Mouse (Mus musculus): ENCODE data around the gene Mcoln3. TPM values are rescaled to one million over a fixed set of nuclear protein-coding genes. Genes with fewer than 3 reads are reported as not detected.

The Mcoln3 gene
- polyA plus RNA-seq, 1 experiment from 2014 or later, result 0.69 TPM

- Histone ChIP-seq H3K9ac (ENCODE audit: low read length) (no peak overlapping the region), H3K4me2 (ENCODE audit: low read depth, low read length) (no peak overlapping the region), H3K4me1 (replicated peaks; ENCODE audit: control insufficient read depth, insufficient read depth, low read length) (peaks cover 3% of the 10 kb centered on the region; the same call in 1 of the 2 replicates), H3K9me3 (ENCODE audit: control insufficient read depth, low read length) (no peaks in the 10 kb centered on the region), H3K27me3 (ENCODE audit: control insufficient read depth, insufficient read depth, low read depth, low read length) (peaks cover 16% of the 10 kb centered on the region), H3K4me3 (ENCODE audit: low read length) (no peak overlapping the region), H3K36me3 (ENCODE audit: control insufficient read depth, insufficient read depth, low read length) (no peaks in the 10 kb centered on the region), H3K27ac (ENCODE audit: low read length) (no peak overlapping the region)
- no peak for ATAC-seq (ENCODE audit: low read depth)
- 51% methylated on average over 3 of the region's 3 CpGs for WGBS
These were observed 4.8 kb downstream of the Mcoln3 start for GRCm38 (mm10) chr3:146122125-146122420.

- H3K4me2 ChIP-seq (ENCODE audit: low read depth, low read length), result no peak overlapping the region
- no peaks in the 10 kb centered on the region for H3K9me3 ChIP-seq (ENCODE audit: control insufficient read depth, low read length)
- no peak for ATAC-seq (ENCODE audit: low read depth)
- H3K4me1 ChIP-seq (replicated peaks; ENCODE audit: control insufficient read depth, insufficient read depth, low read length), result peaks cover 3% of the 10 kb centered on the region; the same call in 1 of the 2 replicates
- H3K27ac ChIP-seq (ENCODE audit: low read length), result no peak overlapping the region
- H3K4me3 ChIP-seq (ENCODE audit: low read length), result no peak overlapping the region
- H3K36me3 ChIP-seq (ENCODE audit: control insufficient read depth, insufficient read depth, low read length), result no peaks in the 10 kb centered on the region
- H3K27me3 ChIP-seq (ENCODE audit: control insufficient read depth, insufficient read depth, low read depth, low read length), result peaks cover 8% of the 10 kb centered on the region
- 68% methylated on average over 8 of the region's 8 CpGs for WGBS
- H3K9ac ChIP-seq (ENCODE audit: low read length), result no peak overlapping the region
These were observed 5.7 kb downstream of the Mcoln3 start for GRCm38 (mm10) chr3:146122807-146123463.

GRCm38 (mm10) chr3:146123464-146123825 is 6.2 kb downstream of the Mcoln3 start:
- 51% methylated on average over 9 of the region's 9 CpGs for WGBS
- H3K4me2 ChIP-seq (ENCODE audit: low read depth, low read length), result no peak overlapping the region
- H3K27ac ChIP-seq (ENCODE audit: low read length), result no peak overlapping the region
- no peak overlapping the region for H3K9ac ChIP-seq (ENCODE audit: low read length)
- H3K4me3 ChIP-seq (ENCODE audit: low read length), result no peak overlapping the region
- H3K36me3 ChIP-seq (ENCODE audit: control insufficient read depth, insufficient read depth, low read length), result no peaks in the 10 kb centered on the region
- H3K27me3 ChIP-seq (ENCODE audit: control insufficient read depth, insufficient read depth, low read depth, low read length), result peaks cover 3% of the 10 kb centered on the region; the same call in 1 of the 2 replicates
- H3K9me3 ChIP-seq (ENCODE audit: control insufficient read depth, low read length), result no peaks in the 10 kb centered on the region
- 0 out of 2 replicates have a peak, but pooled peaks have one; percentile 60 for ATAC-seq (ENCODE audit: low read depth)
- peaks cover 3% of the 10 kb centered on the region; the same call in 1 of the 2 replicates for H3K4me1 ChIP-seq (replicated peaks; ENCODE audit: control insufficient read depth, insufficient read depth, low read length)

GRCm38 (mm10) chr3:146127205-146127604 is 10.0 kb downstream of the Mcoln3 start:
- H3K4me3 ChIP-seq (ENCODE audit: low read length), result no peak overlapping the region
- no peak overlapping the region for H3K9ac ChIP-seq (ENCODE audit: low read length)
- H3K36me3 ChIP-seq (ENCODE audit: control insufficient read depth, insufficient read depth, low read length), result no peaks in the 10 kb centered on the region
- no peak overlapping the region for H3K4me2 ChIP-seq (ENCODE audit: low read depth, low read length)
- H3K27me3 ChIP-seq (ENCODE audit: control insufficient read depth, insufficient read depth, low read depth, low read length), result no peaks in the 10 kb centered on the region
- no peak for ATAC-seq (ENCODE audit: low read depth)
- no peaks in the 10 kb centered on the region for H3K9me3 ChIP-seq (ENCODE audit: control insufficient read depth, low read length)
- no peak overlapping the region for H3K27ac ChIP-seq (ENCODE audit: low read length)
- 40% methylated on average over 6 of the region's 6 CpGs for WGBS
- H3K4me1 ChIP-seq (replicated peaks; ENCODE audit: control insufficient read depth, insufficient read depth, low read length), result no peaks in the 10 kb centered on the region

GRCm38 (mm10) chr3:146134834-146135233 is 17.6 kb downstream of the Mcoln3 start:
- WGBS, result 74% methylated on average over 9 of the region's 9 CpGs
- no peak overlapping the region for H3K4me2 ChIP-seq (ENCODE audit: low read depth, low read length)
- H3K9me3 ChIP-seq (ENCODE audit: control insufficient read depth, low read length), result no peaks in the 10 kb centered on the region
- no peak overlapping the region for H3K4me3 ChIP-seq (ENCODE audit: low read length)
- no peak overlapping the region for H3K9ac ChIP-seq (ENCODE audit: low read length)
- no peak overlapping the region for H3K27ac ChIP-seq (ENCODE audit: low read length)
- ATAC-seq (ENCODE audit: low read depth), result no peak
- no peaks in the 10 kb centered on the region for H3K4me1 ChIP-seq (replicated peaks; ENCODE audit: control insufficient read depth, insufficient read depth, low read length)
- H3K27me3 ChIP-seq (ENCODE audit: control insufficient read depth, insufficient read depth, low read depth, low read length), result no peaks in the 10 kb centered on the region
- H3K36me3 ChIP-seq (ENCODE audit: control insufficient read depth, insufficient read depth, low read length), result no peaks in the 10 kb centered on the region

- Histone ChIP-seq H3K9ac (ENCODE audit: low read length) (no peak overlapping the region), H3K36me3 (ENCODE audit: control insufficient read depth, insufficient read depth, low read length) (no peaks in the 10 kb centered on the region), H3K27ac (ENCODE audit: low read length) (no peak overlapping the region), H3K4me2 (ENCODE audit: low read depth, low read length) (no peak overlapping the region), H3K9me3 (ENCODE audit: control insufficient read depth, low read length) (no peaks in the 10 kb centered on the region), H3K4me3 (ENCODE audit: low read length) (no peak overlapping the region), H3K27me3 (ENCODE audit: control insufficient read depth, insufficient read depth, low read depth, low read length) (no peaks in the 10 kb centered on the region), H3K4me1 (replicated peaks; ENCODE audit: control insufficient read depth, insufficient read depth, low read length) (no peaks in the 10 kb centered on the region)
- no peak for ATAC-seq (ENCODE audit: low read depth)
- WGBS, result 82% methylated on average over 2 of the region's 2 CpGs
These were observed 18.2 kb downstream of the Mcoln3 start for GRCm38 (mm10) chr3:146135417-146135816.

- Histone ChIP-seq H3K36me3 (ENCODE audit: control insufficient read depth, insufficient read depth, low read length) (no peaks in the 10 kb centered on the region), H3K4me1 (replicated peaks; ENCODE audit: control insufficient read depth, insufficient read depth, low read length) (no peaks in the 10 kb centered on the region), H3K4me2 (ENCODE audit: low read depth, low read length) (no peak overlapping the region), H3K9ac (ENCODE audit: low read length) (no peak overlapping the region), H3K27me3 (ENCODE audit: control insufficient read depth, insufficient read depth, low read depth, low read length) (no peaks in the 10 kb centered on the region), H3K4me3 (ENCODE audit: low read length) (no peak overlapping the region), H3K27ac (ENCODE audit: low read length) (no peak overlapping the region), H3K9me3 (ENCODE audit: control insufficient read depth, low read length) (no peaks in the 10 kb centered on the region)
- no peak for ATAC-seq (ENCODE audit: low read depth)
- WGBS, result 24% methylated on average over 10 of the region's 10 CpGs
These were observed 19.2 kb downstream of the Mcoln3 start for GRCm38 (mm10) chr3:146136422-146136821.

- Histone ChIP-seq H3K4me1 (replicated peaks; ENCODE audit: control insufficient read depth, insufficient read depth, low read length) (no peaks in the 10 kb centered on the region), H3K4me3 (ENCODE audit: low read length) (no peak overlapping the region), H3K27me3 (ENCODE audit: control insufficient read depth, insufficient read depth, low read depth, low read length) (no peaks in the 10 kb centered on the region), H3K36me3 (ENCODE audit: control insufficient read depth, insufficient read depth, low read length) (no peaks in the 10 kb centered on the region), H3K9me3 (ENCODE audit: control insufficient read depth, low read length) (no peaks in the 10 kb centered on the region), H3K27ac (ENCODE audit: low read length) (no peak overlapping the region), H3K4me2 (ENCODE audit: low read depth, low read length) (no peak overlapping the region), H3K9ac (ENCODE audit: low read length) (no peak overlapping the region)
- 93% methylated on average over 7 of the region's 7 CpGs for WGBS
- no peak for ATAC-seq (ENCODE audit: low read depth)
These were observed 23.0 kb downstream of the Mcoln3 start for GRCm38 (mm10) chr3:146140276-146140675.

- Histone ChIP-seq H3K9me3 (ENCODE audit: control insufficient read depth, low read length) (no peaks in the 10 kb centered on the region), H3K36me3 (ENCODE audit: control insufficient read depth, insufficient read depth, low read length) (no peaks in the 10 kb centered on the region), H3K4me1 (replicated peaks; ENCODE audit: control insufficient read depth, insufficient read depth, low read length) (no peaks in the 10 kb centered on the region), H3K27ac (ENCODE audit: low read length) (no peak overlapping the region), H3K9ac (ENCODE audit: low read length) (no peak overlapping the region), H3K27me3 (ENCODE audit: control insufficient read depth, insufficient read depth, low read depth, low read length) (no peaks in the 10 kb centered on the region), H3K4me2 (ENCODE audit: low read depth, low read length) (no peak overlapping the region), H3K4me3 (ENCODE audit: low read length) (no peak overlapping the region)
- no peak for ATAC-seq (ENCODE audit: low read depth)
- 81% methylated on average over 7 of the region's 7 CpGs for WGBS
These were observed 25.3 kb downstream of the Mcoln3 start for GRCm38 (mm10) chr3:146142523-146142922.

- no peak overlapping the region for H3K4me2 ChIP-seq (ENCODE audit: low read depth, low read length)
- no peak for ATAC-seq (ENCODE audit: low read depth)
- no peak overlapping the region for H3K9ac ChIP-seq (ENCODE audit: low read length)
- H3K36me3 ChIP-seq (ENCODE audit: control insufficient read depth, insufficient read depth, low read length), result no peaks in the 10 kb centered on the region
- H3K9me3 ChIP-seq (ENCODE audit: control insufficient read depth, low read length), result no peaks in the 10 kb centered on the region
- H3K4me1 ChIP-seq (replicated peaks; ENCODE audit: control insufficient read depth, insufficient read depth, low read length), result peaks cover 4% of the 10 kb centered on the region; the same call in 1 of the 2 replicates
- no peak overlapping the region for H3K27ac ChIP-seq (ENCODE audit: low read length)
- H3K4me3 ChIP-seq (ENCODE audit: low read length), result no peak overlapping the region
- 46% methylated on average over 5 of the region's 5 CpGs for WGBS
- no peaks in the 10 kb centered on the region for H3K27me3 ChIP-seq (ENCODE audit: control insufficient read depth, insufficient read depth, low read depth, low read length)
These were observed 28.3 kb downstream of the Mcoln3 start for GRCm38 (mm10) chr3:146145501-146145900.
